Mouse (Mus musculus): Measurements from ENCODE around the gene Gpr88. TPM values are rescaled to one million over a fixed set of nuclear protein-coding genes. Genes with fewer than 3 reads are reported as not detected.
"Not testable (repeated sequence)": the region's sequence is repeated elsewhere in the genome, so short reads cannot be mapped to it uniquely, and the experiment has no call there.

Gpr88 gene
- polyA plus RNA-seq, 1 experiment from 2014 or later: 1.8 TPM

- not testable (repeated sequence) for H3K36me3 ChIP-seq (ENCODE audit: control insufficient read depth, insufficient read depth, low read length); H3K27ac ChIP-seq (replicated peaks; ENCODE audit: low read depth, low read length); ATAC-seq (ENCODE audit: low FRiP score, low TSS enrichment); H3K4me2 ChIP-seq (ENCODE audit: low read length); H3K9ac ChIP-seq (replicated peaks; ENCODE audit: low read length); H3K9me3 ChIP-seq (ENCODE audit: control insufficient read depth, low read length); H3K27me3 ChIP-seq (ENCODE audit: control insufficient read depth, insufficient read depth, low read length); H3K4me1 ChIP-seq (ENCODE audit: control insufficient read depth, insufficient read depth, low read length); H3K4me3 ChIP-seq (replicated peaks; ENCODE audit: low read depth, low read length); DNase-seq
- 60% methylated on average over 6 of the region's 6 CpGs for WGBS
These were observed 35.9 kb downstream of the Gpr88 start for GRCm38 (mm10) chr3:116217398-116217797.

- no peak overlapping the region for H3K27ac ChIP-seq (replicated peaks; ENCODE audit: low read depth, low read length)
- DNase-seq (no peak), ATAC-seq (ENCODE audit: low FRiP score, low TSS enrichment) (no peak)
- no peak overlapping the region for H3K4me3 ChIP-seq (replicated peaks; ENCODE audit: low read depth, low read length)
- H3K4me1 ChIP-seq (ENCODE audit: control insufficient read depth, insufficient read depth, low read length): no peaks in the 10 kb centered on the region
- no peaks in the 10 kb centered on the region for H3K9me3 ChIP-seq (ENCODE audit: control insufficient read depth, low read length)
- WGBS: 62% methylated on average over 1 of the region's 1 CpGs
- no peak overlapping the region for H3K4me2 ChIP-seq (ENCODE audit: low read length)
- no peaks in the 10 kb centered on the region for H3K27me3 ChIP-seq (ENCODE audit: control insufficient read depth, insufficient read depth, low read length)
- no peaks in the 10 kb centered on the region for H3K36me3 ChIP-seq (ENCODE audit: control insufficient read depth, insufficient read depth, low read length)
- H3K9ac ChIP-seq (replicated peaks; ENCODE audit: low read length): no peak overlapping the region
These were observed 37.0 kb downstream of the Gpr88 start for GRCm38 (mm10) chr3:116216261-116216660.

- DNase-seq (no peak), ATAC-seq (ENCODE audit: low FRiP score, low TSS enrichment) (no peak)
- 93% methylated on average over 5 of the region's 5 CpGs for WGBS
- Histone ChIP-seq H3K9ac (replicated peaks; ENCODE audit: low read length) (no peak overlapping the region), H3K27ac (replicated peaks; ENCODE audit: low read depth, low read length) (no peak overlapping the region), H3K9me3 (ENCODE audit: control insufficient read depth, low read length) (no peaks in the 10 kb centered on the region), H3K4me1 (ENCODE audit: control insufficient read depth, insufficient read depth, low read length) (no peaks in the 10 kb centered on the region), H3K4me2 (ENCODE audit: low read length) (no peak overlapping the region), H3K27me3 (ENCODE audit: control insufficient read depth, insufficient read depth, low read length) (no peaks in the 10 kb centered on the region), H3K4me3 (replicated peaks; ENCODE audit: low read depth, low read length) (no peak overlapping the region), H3K36me3 (ENCODE audit: control insufficient read depth, insufficient read depth, low read length) (no peaks in the 10 kb centered on the region)
These were observed 41.7 kb downstream of the Gpr88 start for GRCm38 (mm10) chr3:116211639-116212038.

- 69% methylated on average over 8 of the region's 8 CpGs for WGBS
- no peak for ATAC-seq (ENCODE audit: low FRiP score, low TSS enrichment)
These were observed 42.6 kb downstream of the Gpr88 start for GRCm38 (mm10) chr3:116210720-116211121.

GRCm38 (mm10) chr3:116209214-116209613, 44.1 kb downstream of the Gpr88 start:
- DNase-seq (no peak), ATAC-seq (ENCODE audit: low FRiP score, low TSS enrichment) (no peak)
- Histone ChIP-seq H3K4me1 (ENCODE audit: control insufficient read depth, insufficient read depth, low read length) (no peaks in the 10 kb centered on the region), H3K27me3 (ENCODE audit: control insufficient read depth, insufficient read depth, low read length) (no peaks in the 10 kb centered on the region), H3K9ac (replicated peaks; ENCODE audit: low read length) (no peak overlapping the region), H3K36me3 (ENCODE audit: control insufficient read depth, insufficient read depth, low read length) (no peaks in the 10 kb centered on the region), H3K4me2 (ENCODE audit: low read length) (no peak overlapping the region), H3K27ac (replicated peaks; ENCODE audit: low read depth, low read length) (no peak overlapping the region), H3K4me3 (replicated peaks; ENCODE audit: low read depth, low read length) (no peak overlapping the region), H3K9me3 (ENCODE audit: control insufficient read depth, low read length) (no peaks in the 10 kb centered on the region)
- WGBS: 88% methylated on average over 8 of the region's 8 CpGs

More at GRCm38 (mm10) chr3:116210720-116211121, 42.6 kb downstream of the Gpr88 start:
- H3K36me3 ChIP-seq (ENCODE audit: control insufficient read depth, insufficient read depth, low read length): no peaks in the 10 kb centered on the region
- H3K9ac ChIP-seq (replicated peaks; ENCODE audit: low read length): no peak overlapping the region
- no peak overlapping the region for H3K27ac ChIP-seq (replicated peaks; ENCODE audit: low read depth, low read length)
- DNase-seq: no peak
- no peaks in the 10 kb centered on the region for H3K27me3 ChIP-seq (ENCODE audit: control insufficient read depth, insufficient read depth, low read length)
- no peaks in the 10 kb centered on the region for H3K4me1 ChIP-seq (ENCODE audit: control insufficient read depth, insufficient read depth, low read length)
- H3K4me2 ChIP-seq (ENCODE audit: low read length): no peak overlapping the region
- no peaks in the 10 kb centered on the region for H3K9me3 ChIP-seq (ENCODE audit: control insufficient read depth, low read length)
- H3K4me3 ChIP-seq (replicated peaks; ENCODE audit: low read depth, low read length): no peak overlapping the region

- no peak for DNase-seq
- Histone ChIP-seq H3K4me2 (ENCODE audit: low read length) (no peak overlapping the region), H3K27me3 (ENCODE audit: control insufficient read depth, insufficient read depth, low read length) (no peaks in the 10 kb centered on the region), H3K4me1 (ENCODE audit: control insufficient read depth, insufficient read depth, low read length) (no peaks in the 10 kb centered on the region), H3K9me3 (ENCODE audit: control insufficient read depth, low read length) (no peaks in the 10 kb centered on the region), H3K4me3 (replicated peaks; ENCODE audit: low read depth, low read length) (no peak overlapping the region), H3K36me3 (ENCODE audit: control insufficient read depth, insufficient read depth, low read length) (no peaks in the 10 kb centered on the region), H3K9ac (replicated peaks; ENCODE audit: low read length) (no peak overlapping the region), H3K27ac (replicated peaks; ENCODE audit: low read depth, low read length) (no peak overlapping the region)
- 79% methylated on average over 8 of the region's 8 CpGs for WGBS
- ATAC-seq (ENCODE audit: low FRiP score, low TSS enrichment): no peak
These were observed 46.9 kb downstream of the Gpr88 start for GRCm38 (mm10) chr3:116206306-116206834.

GRCm38 (mm10) chr3:116205346-116206219, 47.7 kb downstream of the Gpr88 start:
- Histone ChIP-seq H3K27ac (replicated peaks; ENCODE audit: low read depth, low read length) (no peak overlapping the region), H3K36me3 (ENCODE audit: control insufficient read depth, insufficient read depth, low read length) (no peaks in the 10 kb centered on the region), H3K9ac (replicated peaks; ENCODE audit: low read length) (no peak overlapping the region), H3K4me2 (ENCODE audit: low read length) (no peak overlapping the region), H3K4me3 (replicated peaks; ENCODE audit: low read depth, low read length) (no peak overlapping the region), H3K9me3 (ENCODE audit: control insufficient read depth, low read length) (no peaks in the 10 kb centered on the region), H3K27me3 (ENCODE audit: control insufficient read depth, insufficient read depth, low read length) (no peaks in the 10 kb centered on the region), H3K4me1 (ENCODE audit: control insufficient read depth, insufficient read depth, low read length) (no peaks in the 10 kb centered on the region)
- no peak for ATAC-seq (ENCODE audit: low FRiP score, low TSS enrichment)
- no peak for DNase-seq
- 82% methylated on average over 13 of the region's 13 CpGs for WGBS

- Histone ChIP-seq H3K27me3 (ENCODE audit: control insufficient read depth, insufficient read depth, low read length) (no peaks in the 10 kb centered on the region), H3K9me3 (ENCODE audit: control insufficient read depth, low read length) (no peaks in the 10 kb centered on the region)
- no peak for ATAC-seq (ENCODE audit: low FRiP score, low TSS enrichment)
These were observed 48.7 kb downstream of the Gpr88 start for GRCm38 (mm10) chr3:116204643-116205042.

GRCm38 (mm10) chr3:116203942-116204341, 49.4 kb downstream of the Gpr88 start:
- 83% methylated on average over 3 of the region's 3 CpGs for WGBS
- Histone ChIP-seq H3K9ac (replicated peaks; ENCODE audit: low read length) (no peak overlapping the region), H3K4me1 (ENCODE audit: control insufficient read depth, insufficient read depth, low read length) (no peaks in the 10 kb centered on the region), H3K27me3 (ENCODE audit: control insufficient read depth, insufficient read depth, low read length) (no peaks in the 10 kb centered on the region), H3K4me2 (ENCODE audit: low read length) (no peak overlapping the region), H3K9me3 (ENCODE audit: control insufficient read depth, low read length) (no peaks in the 10 kb centered on the region), H3K4me3 (replicated peaks; ENCODE audit: low read depth, low read length) (no peak overlapping the region), H3K27ac (replicated peaks; ENCODE audit: low read depth, low read length) (no peak overlapping the region), H3K36me3 (ENCODE audit: control insufficient read depth, insufficient read depth, low read length) (no peaks in the 10 kb centered on the region)
- ATAC-seq (ENCODE audit: low FRiP score, low TSS enrichment): no peak
- DNase-seq: no peak

More at GRCm38 (mm10) chr3:116204643-116205042, 48.7 kb downstream of the Gpr88 start:
- no peaks in the 10 kb centered on the region for H3K36me3 ChIP-seq (ENCODE audit: control insufficient read depth, insufficient read depth, low read length)
- H3K9ac ChIP-seq (replicated peaks; ENCODE audit: low read length): no peak overlapping the region
- no peak overlapping the region for H3K4me2 ChIP-seq (ENCODE audit: low read length)
- no peak overlapping the region for H3K4me3 ChIP-seq (replicated peaks; ENCODE audit: low read depth, low read length)
- DNase-seq: no peak
- 84% methylated on average over 9 of the region's 9 CpGs for WGBS
- no peaks in the 10 kb centered on the region for H3K4me1 ChIP-seq (ENCODE audit: control insufficient read depth, insufficient read depth, low read length)
- H3K27ac ChIP-seq (replicated peaks; ENCODE audit: low read depth, low read length): no peak overlapping the region

All from midbrain, embryonic 14.5 days (tissue).